ENCODE assay signal across 38 mouse cellular contexts in genomic region chr13:4400831-4401230, GRCm38 (mm10). TPM values are rescaled to one million over a fixed set of nuclear protein-coding genes. Genes with fewer than 3 reads are reported as not detected.
"Had no signal": no experiment of that assay in that cellular context is flagged by ENCODE, and none has a peak within 500 bp of the region (broad histone marks: within the 10 kb centered on the region; RNA-seq: fewer than 3 reads in every experiment).

No protein-coding gene starts in this region.

- H3K27ac ChIP-seq: gastrocnemius, adult 2 months; heart, embryonic 13.5 days; heart, embryonic 15.5 days; hindbrain, embryonic 13.5 days; hindbrain, embryonic 15.5 days; hindbrain, postnatal 0 days; limb, embryonic 10.5 days; limb, embryonic 12.5 days; liver, embryonic 13.5 days; liver, embryonic 15.5 days had no signal

- DNase-seq: gastrocnemius, adult 2 months; gastrocnemius, postnatal 10 days; gastrocnemius, postnatal 25 days; heart, adult 18-20 months; heart, postnatal 14 days; heart, postnatal 36 days; kidney, adult 8-10 months; kidney, postnatal 14 days; layer of hippocampus, adult 9-11 months; layer of hippocampus, postnatal 36 days; liver; liver, embryonic 13.5 days had no signal

- H3K4me3 ChIP-seq: gastrocnemius, adult 2 months; heart, embryonic 13.5 days; heart, embryonic 15.5 days; hindbrain, embryonic 13.5 days; hindbrain, embryonic 15.5 days; limb, embryonic 10.5 days; limb, embryonic 12.5 days; liver, embryonic 13.5 days; liver, embryonic 15.5 days had no signal

- H3K4me1 ChIP-seq: heart, embryonic 13.5 days; heart, embryonic 15.5 days; hindbrain, embryonic 13.5 days; hindbrain, embryonic 15.5 days; limb, embryonic 10.5 days; limb, embryonic 12.5 days; liver, embryonic 13.5 days; liver, embryonic 15.5 days had no signal

- H3K36me3 ChIP-seq: heart, embryonic 13.5 days; heart, embryonic 15.5 days; hindbrain, embryonic 13.5 days; hindbrain, embryonic 15.5 days; limb, embryonic 10.5 days; limb, embryonic 12.5 days; liver, embryonic 13.5 days; liver, embryonic 15.5 days had no signal

- H3K9me3 ChIP-seq: heart, embryonic 15.5 days; hindbrain, embryonic 13.5 days; hindbrain, embryonic 15.5 days; limb, embryonic 10.5 days; liver, embryonic 15.5 days had no signal

- H3K27me3 ChIP-seq: heart, embryonic 13.5 days; heart, embryonic 15.5 days; hindbrain, embryonic 13.5 days; hindbrain, embryonic 15.5 days; limb, embryonic 12.5 days; liver, embryonic 13.5 days; liver, embryonic 15.5 days had no signal

RNA-seq across cellular contexts. Expression of gene Akr1c6, which starts 33.3 kb away (rescaled TPM):
- total RNA-seq: gastrocnemius, adult 2 months; gastrocnemius, postnatal 10 days; gastrocnemius, postnatal 25 days; granulocyte monocyte progenitor cell, adult 5-6 weeks; heart, adult 18-20 months; heart, adult 8-10 months; heart, postnatal 14 days; heart, postnatal 36 days; hematopoietic stem cell, adult 5-6 weeks; hindbrain, postnatal 0 days; layer of hippocampus, adult 18-20 months; layer of hippocampus, adult 8-10 months; layer of hippocampus, postnatal 14 days; layer of hippocampus, postnatal 36 days; left cerebral cortex, adult 18-20 months; left cerebral cortex, postnatal 14 days; left cerebral cortex, postnatal 36 days had no signal
- polyA plus RNA-seq: heart, embryonic 11.5 days; heart, embryonic 13.5 days; heart, embryonic 15.5 days; heart, postnatal 0 days; hindbrain, embryonic 11.5 days; hindbrain, embryonic 13.5 days; hindbrain, embryonic 15.5 days; hindbrain, postnatal 0 days; intestine, embryonic 14.5 days; kidney, embryonic 14.5 days; kidney, embryonic 16.5 days; large intestine, adult 2 months; limb, embryonic 10.5 days; limb, embryonic 12.5 days; limb, embryonic 14.5 days; liver, embryonic 11.5 days had no signal
